Mouse (Mus musculus): Measurements from ENCODE around the gene Rps2. TPM values are rescaled to one million over a fixed set of nuclear protein-coding genes. Genes with fewer than 3 reads are reported as not detected.
"Not testable (repeated sequence)": the region's sequence is repeated elsewhere in the genome, so short reads cannot be mapped to it uniquely, and the experiment has no call there.

Rps2 gene
- polyA plus RNA-seq, 1 experiment = 1,298 TPM

DNA sequence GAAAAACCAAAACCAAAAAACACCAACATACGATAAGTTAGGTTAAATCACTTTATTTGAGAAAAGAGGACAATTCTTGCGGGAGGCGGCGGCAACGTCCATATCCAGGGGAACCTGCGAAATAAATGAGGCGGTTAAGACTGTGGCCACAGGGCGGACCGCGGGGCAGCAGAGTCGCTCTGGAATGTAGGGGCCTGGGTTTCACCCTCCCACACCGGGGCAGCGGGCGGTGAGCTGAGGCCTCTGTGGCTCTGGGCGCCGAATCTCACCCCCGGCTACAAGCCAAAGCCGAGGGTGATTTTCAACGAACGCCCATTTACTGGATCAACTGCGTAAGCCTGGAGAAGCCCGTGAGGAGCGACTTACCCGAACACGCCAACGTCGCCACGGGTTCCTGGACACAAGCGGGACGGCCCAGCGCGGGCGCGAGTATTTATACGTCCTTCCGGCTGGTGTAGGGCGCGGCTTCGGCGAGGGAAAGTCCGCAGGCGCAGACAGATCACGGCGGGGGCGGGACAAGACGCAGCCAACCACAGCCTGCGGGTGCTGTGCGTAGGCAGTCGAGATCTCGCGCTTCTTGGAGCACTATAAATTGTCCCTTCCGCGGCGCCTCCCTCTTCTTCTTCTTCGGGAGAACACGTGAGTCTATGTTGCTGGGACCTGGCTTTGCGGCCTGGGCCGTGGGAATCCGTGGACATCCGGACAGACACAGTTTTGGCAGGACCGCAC, 1.7 kb downstream of the Rps2 start:
- Histone ChIP-seq H3K27ac (ENCODE audit: insufficient read depth, low read length) (peak overlapping the region; percentile 60), H3K4me3 (ENCODE audit: insufficient read depth, low read length) (peak overlapping the region; percentile 81), H3K4me1 (ENCODE audit: control insufficient read depth, insufficient read depth, low read length) (no peaks in the 10 kb centered on the region)
- no peak for TF ChIP-seq CTCF (IDR thresholded peaks at IDR 0.05; ENCODE audit: borderline replicate concordance, insufficient read depth, low read length)
- peak; percentile 98 for TF ChIP-seq POLR2A (IDR thresholded peaks at IDR 0.05; ENCODE audit: low read depth, low read length)

DNA sequence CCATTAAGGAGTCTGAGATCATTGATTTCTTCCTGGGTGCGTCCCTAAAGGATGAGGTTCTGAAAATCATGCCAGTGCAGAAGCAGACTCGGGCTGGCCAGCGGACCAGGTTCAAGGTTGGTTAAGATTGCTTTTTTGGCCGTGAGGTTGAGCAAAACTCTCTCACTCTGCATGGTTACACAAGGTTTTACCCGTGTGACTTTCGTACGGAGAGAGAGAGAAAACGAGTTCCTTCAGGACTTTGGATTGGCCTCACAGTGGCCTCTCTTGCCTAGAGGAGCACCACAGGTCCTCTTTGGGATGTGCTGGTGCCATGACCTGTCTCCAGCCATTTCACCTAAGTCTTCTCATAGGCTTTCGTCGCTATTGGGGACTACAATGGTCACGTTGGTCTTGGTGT, 2.7 kb downstream of the Rps2 start:
- peak; percentile 29; the same call in 1 of the 2 replicates for TF ChIP-seq POLR2A (IDR thresholded peaks at IDR 0.05; ENCODE audit: low read depth, low read length)
- Histone ChIP-seq H3K27ac (ENCODE audit: insufficient read depth, low read length) (peak overlapping the region; percentile 3; the same call in 1 of the 2 replicates), H3K4me3 (ENCODE audit: insufficient read depth, low read length) (peak overlapping the region; percentile 81)
- H3K4me1 ChIP-seq (ENCODE audit: control insufficient read depth, insufficient read depth, low read length) = not testable (repeated sequence)

DNA sequence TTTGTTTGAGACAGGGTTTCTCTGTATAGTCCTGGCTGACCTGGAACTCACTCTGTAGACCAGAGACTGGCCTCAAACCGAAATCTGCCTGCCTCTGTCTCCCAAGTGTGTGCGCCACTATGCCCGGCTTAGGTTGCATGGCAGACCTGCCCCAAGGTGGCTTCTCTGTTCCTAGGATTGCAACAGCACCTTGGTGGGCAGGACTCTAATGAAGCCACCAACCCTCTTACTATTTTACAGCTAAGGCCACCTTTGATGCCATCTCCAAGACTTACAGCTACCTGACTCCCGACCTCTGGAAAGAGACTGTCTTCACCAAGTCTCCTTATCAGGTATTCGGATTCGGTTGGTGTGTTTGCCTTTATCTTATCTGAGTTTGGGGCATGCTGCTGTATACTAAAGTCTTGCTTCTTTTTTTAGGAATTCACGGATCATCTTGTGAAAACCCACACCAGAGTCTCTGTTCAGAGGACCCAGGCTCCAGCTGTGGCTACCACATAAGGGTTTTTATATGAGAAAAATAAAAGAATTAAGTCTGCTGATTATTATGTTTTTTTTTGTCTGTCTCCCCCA, 3.6 kb downstream of the Rps2 start:
- not testable (repeated sequence) for H3K4me1 ChIP-seq (ENCODE audit: control insufficient read depth, insufficient read depth, low read length); H3K27ac ChIP-seq (ENCODE audit: insufficient read depth, low read length)
- H3K4me3 ChIP-seq (ENCODE audit: insufficient read depth, low read length) = peak overlapping the region; percentile 81

DNA sequence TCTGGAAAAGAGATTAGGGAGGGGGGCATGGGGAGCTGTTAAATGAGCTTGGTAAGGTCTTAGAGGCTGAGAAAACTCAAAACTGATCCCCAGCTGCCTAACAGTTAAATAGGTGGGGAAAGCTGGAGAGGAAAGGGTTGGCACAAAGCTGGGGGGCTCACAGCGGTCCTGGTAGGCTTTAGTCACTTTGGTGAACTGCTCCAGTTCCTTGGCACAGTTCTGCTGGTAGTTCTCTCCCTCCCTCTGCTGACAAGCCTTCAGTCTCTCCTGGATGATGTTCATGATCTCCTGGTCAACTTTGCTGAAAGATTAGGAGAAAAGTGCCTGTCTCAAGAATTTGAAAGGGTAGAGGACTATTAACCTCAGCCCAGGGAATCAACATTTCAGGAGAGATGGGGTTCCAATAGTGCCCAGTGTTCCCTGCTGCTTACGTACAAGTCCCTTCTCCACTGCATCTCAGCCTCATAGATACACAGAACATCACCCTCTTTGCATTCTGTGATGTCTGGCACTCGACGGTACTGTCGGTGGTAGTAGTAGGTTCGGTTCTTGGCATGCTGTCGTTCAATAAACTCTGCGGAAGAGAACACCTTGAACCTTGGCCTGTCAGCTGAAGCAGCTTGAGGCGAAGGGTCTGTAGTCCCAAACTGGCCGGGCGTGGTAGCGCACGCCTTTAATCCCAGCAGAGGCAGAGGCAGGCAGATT, 4.5 kb downstream of the Rps2 start:
- H3K4me1 ChIP-seq (ENCODE audit: control insufficient read depth, insufficient read depth, low read length) = no peaks in the 10 kb centered on the region
- no peak overlapping the region for H3K27ac ChIP-seq (ENCODE audit: insufficient read depth, low read length)
- TF ChIP-seq CTCF (IDR thresholded peaks at IDR 0.05; ENCODE audit: borderline replicate concordance, insufficient read depth, low read length) (no peak), POLR2A (IDR thresholded peaks at IDR 0.05; ENCODE audit: low read depth, low read length) (peak; percentile 72)
- peak overlapping the region; percentile 81 for H3K4me3 ChIP-seq (ENCODE audit: insufficient read depth, low read length)

DNA sequence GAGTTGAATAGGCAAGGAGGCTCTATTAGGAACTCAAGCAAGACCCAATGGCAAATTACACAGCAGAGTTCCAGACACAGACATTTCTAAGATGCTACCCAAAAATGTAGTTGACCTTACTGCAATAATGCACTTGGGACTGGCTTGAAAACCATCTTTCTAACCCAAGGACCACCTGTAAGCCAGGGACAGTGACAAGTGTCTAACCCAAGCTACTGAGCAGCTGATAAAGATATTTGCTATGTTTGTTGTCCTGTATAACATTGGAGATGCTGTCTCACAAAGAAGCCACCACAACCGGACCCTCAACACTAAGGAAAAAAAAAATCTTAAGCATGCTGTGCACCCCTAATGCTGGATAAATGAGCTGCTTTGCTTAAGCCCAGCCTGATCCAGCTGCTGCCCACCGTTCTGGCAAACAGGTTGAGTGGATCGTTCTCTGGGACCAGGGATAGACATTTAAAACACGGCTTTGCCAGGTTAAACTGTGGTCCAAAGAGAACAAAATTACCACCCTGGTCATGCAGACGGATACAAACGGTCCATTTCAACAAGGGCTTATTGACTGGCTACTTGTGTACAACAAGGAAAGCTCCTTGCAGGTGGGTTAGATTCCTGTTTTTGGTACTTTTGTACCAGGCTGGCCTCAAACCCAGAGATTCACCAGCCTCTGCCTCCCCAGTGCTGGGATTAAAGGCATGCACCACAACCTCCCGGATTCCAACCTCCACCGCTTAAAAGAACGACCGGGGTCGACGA, 5.4 kb downstream of the Rps2 start:
- Histone ChIP-seq H3K4me1 (ENCODE audit: control insufficient read depth, insufficient read depth, low read length) (no peaks in the 10 kb centered on the region), H3K4me3 (ENCODE audit: insufficient read depth, low read length) (peak overlapping the region; percentile 81), H3K27ac (ENCODE audit: insufficient read depth, low read length) (no peak overlapping the region)
- TF ChIP-seq POLR2A (IDR thresholded peaks at IDR 0.05; ENCODE audit: low read depth, low read length) = peak; percentile 60
- no peak for TF ChIP-seq CTCF (IDR thresholded peaks at IDR 0.05; ENCODE audit: borderline replicate concordance, insufficient read depth, low read length)

DNA sequence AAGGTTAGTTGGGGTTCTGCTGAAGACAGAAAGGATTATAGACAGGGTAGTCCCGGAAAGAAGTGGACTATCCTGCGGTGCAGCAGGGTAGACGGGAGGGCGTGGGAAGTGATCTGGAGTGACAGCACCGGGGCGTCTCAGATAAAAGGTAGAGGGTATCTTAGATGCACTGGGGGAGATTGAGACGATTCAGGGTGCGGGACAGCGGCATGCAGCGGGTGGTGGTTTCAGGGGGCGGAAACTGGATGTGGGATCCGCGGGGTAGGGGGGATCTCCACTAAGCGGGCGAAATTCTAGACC, 5.9 kb downstream of the Rps2 start:
- H3K27ac ChIP-seq (ENCODE audit: insufficient read depth, low read length) = peak overlapping the region; percentile 57
- TF ChIP-seq CTCF (IDR thresholded peaks at IDR 0.05; ENCODE audit: borderline replicate concordance, insufficient read depth, low read length) (no peak), POLR2A (IDR thresholded peaks at IDR 0.05; ENCODE audit: low read depth, low read length) (no peak)

DNA sequence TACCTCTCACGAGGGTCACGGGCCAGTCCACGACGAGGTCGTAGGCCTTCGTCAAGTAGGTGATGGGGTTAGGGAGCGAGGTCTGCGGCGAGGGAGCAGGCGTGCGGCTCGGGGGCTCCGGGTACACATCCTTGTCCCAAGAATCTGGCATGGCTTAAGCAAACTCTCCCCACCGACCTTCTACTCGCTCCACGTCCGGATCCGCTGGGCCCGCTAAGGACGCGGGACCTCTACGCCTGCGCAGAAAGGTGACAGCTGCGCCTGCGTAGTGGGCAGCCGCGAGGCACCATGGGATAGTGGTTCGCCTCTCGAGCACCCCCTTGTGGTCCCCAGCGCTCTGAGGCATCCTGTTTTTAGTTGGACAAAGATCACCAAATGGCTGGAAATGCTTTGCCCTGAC, 6.3 kb downstream of the Rps2 start, which contains the start of gene Ndufb10:
TSS of gene Ndufb10 (minus strand) at position 295 of the 400 bp plus-strand sequence.
- Histone ChIP-seq H3K4me1 (ENCODE audit: control insufficient read depth, insufficient read depth, low read length) (no peaks in the 10 kb centered on the region), H3K27ac (ENCODE audit: insufficient read depth, low read length) (peak within 1 kb of the TSS; percentile 57), H3K4me3 (ENCODE audit: insufficient read depth, low read length) (peak within 1 kb of the TSS; percentile 81)
- TF ChIP-seq CTCF (IDR thresholded peaks at IDR 0.05; ENCODE audit: borderline replicate concordance, insufficient read depth, low read length) = peak; percentile 90
- peak; percentile 94 for TF ChIP-seq POLR2A (IDR thresholded peaks at IDR 0.05; ENCODE audit: low read depth, low read length)

More for the DNA sequence above, 5.9 kb downstream of the Rps2 start:
- H3K4me3 ChIP-seq (ENCODE audit: insufficient read depth, low read length) = peak overlapping the region; percentile 81
- H3K4me1 ChIP-seq (ENCODE audit: control insufficient read depth, insufficient read depth, low read length) = no peaks in the 10 kb centered on the region

DNA sequence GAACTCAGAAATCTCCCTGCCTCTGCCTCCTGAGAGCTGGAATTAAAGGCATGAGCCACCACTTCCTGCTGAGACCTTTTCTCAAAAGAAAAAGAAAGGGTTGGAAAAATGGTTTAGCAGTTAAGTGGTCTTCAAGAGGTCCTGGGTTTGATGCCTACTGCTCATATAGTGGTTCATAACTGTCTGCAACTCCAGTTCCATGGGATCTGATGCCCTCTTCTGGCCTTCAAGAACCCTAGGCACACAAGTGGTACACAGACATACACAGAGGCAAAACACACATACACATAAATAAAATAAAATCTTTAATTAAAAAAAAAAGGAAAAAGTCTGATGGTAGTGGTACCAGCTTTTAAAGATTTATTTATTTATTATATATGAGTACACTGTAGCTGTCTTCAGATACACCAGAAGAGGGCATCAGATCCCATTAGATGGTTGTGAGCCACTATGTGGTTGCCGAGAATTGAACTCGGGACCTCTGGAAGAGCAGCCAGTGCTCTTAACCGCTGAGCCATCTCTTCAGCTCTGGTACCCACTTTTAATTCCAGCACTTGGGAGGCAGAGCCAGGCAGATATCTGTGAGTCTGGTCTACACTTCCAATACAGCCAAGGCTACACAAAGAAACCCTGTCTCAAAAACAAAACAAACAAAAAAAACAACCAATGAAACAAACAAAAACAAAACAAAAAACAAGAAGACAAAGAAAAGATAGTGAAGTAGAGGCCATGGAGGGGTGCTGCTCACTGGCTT, 7.9 kb downstream of the Rps2 start:
- no peak for TF ChIP-seq POLR2A (IDR thresholded peaks at IDR 0.05; ENCODE audit: low read depth, low read length)
- TF ChIP-seq CTCF (IDR thresholded peaks at IDR 0.05; ENCODE audit: borderline replicate concordance, insufficient read depth, low read length) = no peak
- Histone ChIP-seq H3K4me3 (ENCODE audit: insufficient read depth, low read length) (no peak overlapping the region), H3K4me1 (ENCODE audit: control insufficient read depth, insufficient read depth, low read length) (no peaks in the 10 kb centered on the region), H3K27ac (ENCODE audit: insufficient read depth, low read length) (no peak overlapping the region)

DNA sequence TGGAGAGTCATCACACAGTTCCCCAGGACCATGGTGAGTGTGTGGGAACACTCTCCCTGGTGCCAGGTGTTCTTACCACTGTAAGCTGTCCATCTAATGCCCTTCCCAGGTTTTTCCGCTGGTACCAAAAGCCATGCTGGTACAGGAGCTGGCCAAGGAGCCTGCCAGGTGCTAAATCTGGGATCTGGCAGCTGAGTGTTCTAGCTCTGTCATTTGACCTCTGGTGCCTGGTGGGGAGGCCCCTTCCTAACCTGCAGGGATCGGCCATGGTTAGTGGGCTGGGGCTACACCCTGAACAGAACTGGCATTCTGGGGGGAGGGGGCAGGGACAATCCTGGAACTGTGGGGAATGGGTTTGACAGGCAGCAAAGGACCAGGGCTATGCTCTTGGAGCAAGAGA, 9.7 kb downstream of the Rps2 start, which contains the start of gene Rpl3l:
TSS of gene Rpl3l (plus strand) at position 203 of the 400 bp plus-strand sequence.
- Histone ChIP-seq H3K27ac (ENCODE audit: insufficient read depth, low read length) (no peak within 1 kb of the TSS), H3K4me1 (ENCODE audit: control insufficient read depth, insufficient read depth, low read length) (no peaks in the 10 kb centered on the region), H3K4me3 (ENCODE audit: insufficient read depth, low read length) (no peak within 1 kb of the TSS)
- TF ChIP-seq CTCF (IDR thresholded peaks at IDR 0.05; ENCODE audit: borderline replicate concordance, insufficient read depth, low read length) (no peak), POLR2A (IDR thresholded peaks at IDR 0.05; ENCODE audit: low read depth, low read length) (no peak)

Data from embryonic fibroblast, embryonic 13.5 days (primary cell).